Mouse (Mus musculus) testis, adult 2 months (tissue): ENCODE data around the gene Fuz. TPM values are rescaled to one million over a fixed set of nuclear protein-coding genes. Genes with fewer than 3 reads are reported as not detected.
A peak's percentile ranks its signal among the peaks of the same experiment; 100 is the strongest.

Experiments
- H3K27ac ChIP-seq: fragments of 200-500 bp; 2 replicates; pipeline ENCODE4 v1.5.1; 2012; ENCODE audit warnings: low read depth, low read length; ENCODE audit not compliant: control insufficient read depth, insufficient read depth
- H3K27me3 ChIP-seq: fragments of 200-500 bp; 2 replicates; pipeline ENCODE4 v1.6.1; 2012; ENCODE audit warnings: mild to moderate bottlenecking, low read length, moderate library complexity; ENCODE audit not compliant: control insufficient read depth, insufficient read depth
- H3K36me3 ChIP-seq: fragments of 200-500 bp; 2 replicates; pipeline ENCODE4 v1.6.1; 2012; ENCODE audit warnings: mild to moderate bottlenecking, low read length; ENCODE audit not compliant: control insufficient read depth, insufficient read depth
- H3K4me1 ChIP-seq: fragments of 200-500 bp; 2 replicates; pipeline ENCODE4 v1.6.1; 2012; ENCODE audit warnings: low read length; ENCODE audit not compliant: control insufficient read depth, insufficient read depth
- H3K4me3 ChIP-seq: fragments of 200-500 bp; 2 replicates; pipeline ENCODE4 v1.5.1; 2012; ENCODE audit warnings: low read depth, mild to moderate bottlenecking, low read length, moderate library complexity, mixed read lengths; ENCODE audit not compliant: control insufficient read depth
- CTCF ChIP-seq: fragments of 200-500 bp; IDR thresholded peaks from 2 replicates; pipeline ENCODE4 v1.5.1; 2012; ENCODE audit warnings: low read depth, mild to moderate bottlenecking, inconsistent platforms, low read length, moderate library complexity; ENCODE audit not compliant: control insufficient read depth, insufficient read depth, insufficient replicate concordance
- POLR2A ChIP-seq: fragments of 200-500 bp; IDR thresholded peaks from 2 replicates; pipeline ENCODE4 v1.6.1; 2012; ENCODE audit warnings: low read depth, mild to moderate bottlenecking, inconsistent platforms, low read length, moderate library complexity; ENCODE audit not compliant: control insufficient read depth
- polyA plus RNA-seq: library from polyadenylated mRNA; depleted of rRNA; stranded (reverse); fragments of >200 nt; gene quantifications from 2 replicates; pipeline ENCODE4 v1.2.3, GENCODE M21; 2012

Gene Fuz
- polyA plus RNA-seq, 1 experiment: 40.0 TPM

GRCm38 (mm10) chr7:44901230-44901722 lies 5.4 kb downstream of the Fuz start:
- peaks cover 22% of the 10 kb centered on the region for H3K4me1 ChIP-seq
- H3K36me3 ChIP-seq: no peaks in the 10 kb centered on the region; the same call in 1 of the 2 replicates
- H3K27ac ChIP-seq: 0 out of 2 replicates have a peak overlapping the region, but pooled peaks have one; percentile 12
- TF ChIP-seq POLR2A (no peak; the same call in 1 of the 2 replicates), CTCF (no peak)
- no peaks in the 10 kb centered on the region for H3K27me3 ChIP-seq
- H3K4me3 ChIP-seq: peak overlapping the region; percentile 53

GRCm38 (mm10) chr7:44905430-44905829 lies 9.6 kb downstream of the Fuz start:
- no peak overlapping the region for H3K4me3 ChIP-seq
- no peaks in the 10 kb centered on the region for H3K27me3 ChIP-seq
- no peak overlapping the region for H3K27ac ChIP-seq
- H3K36me3 ChIP-seq: no peaks in the 10 kb centered on the region; the same call in 1 of the 2 replicates
- peak; percentile 34; the same call in 1 of the 2 replicates for TF ChIP-seq POLR2A
- TF ChIP-seq CTCF: no peak
- peaks cover 3% of the 10 kb centered on the region; the same call in 1 of the 2 replicates for H3K4me1 ChIP-seq

GRCm38 (mm10) chr7:44908706-44909476 lies 13.0 kb downstream of the Fuz start:
- Histone ChIP-seq H3K4me3 (no peak overlapping the region), H3K4me1 (no peaks in the 10 kb centered on the region), H3K36me3 (no peaks in the 10 kb centered on the region; the same call in 1 of the 2 replicates), H3K27ac (no peak overlapping the region), H3K27me3 (no peaks in the 10 kb centered on the region)
- TF ChIP-seq POLR2A: no peak
- TF ChIP-seq CTCF: no peak

GRCm38 (mm10) chr7:44914396-44914795 lies 18.5 kb downstream of the Fuz start:
- no peaks in the 10 kb centered on the region for H3K36me3 ChIP-seq
- TF ChIP-seq POLR2A (no peak), CTCF (no peak)
- H3K4me3 ChIP-seq: no peak overlapping the region
- no peaks in the 10 kb centered on the region for H3K4me1 ChIP-seq
- H3K27me3 ChIP-seq: no peaks in the 10 kb centered on the region
- H3K27ac ChIP-seq: no peak overlapping the region

- H3K27me3 ChIP-seq: no peaks in the 10 kb centered on the region
- H3K4me1 ChIP-seq: no peaks in the 10 kb centered on the region
- no peak for TF ChIP-seq CTCF
- no peak for TF ChIP-seq POLR2A
- no peak overlapping the region for H3K4me3 ChIP-seq
- no peak overlapping the region for H3K27ac ChIP-seq
- H3K36me3 ChIP-seq: no peaks in the 10 kb centered on the region
These were observed 19.4 kb downstream of the Fuz start for GRCm38 (mm10) chr7:44915314-44915713.

GRCm38 (mm10) chr7:44916191-44916590 lies 20.3 kb downstream of the Fuz start:
- no peak overlapping the region for H3K4me3 ChIP-seq
- H3K27ac ChIP-seq: no peak overlapping the region
- H3K4me1 ChIP-seq: no peaks in the 10 kb centered on the region
- H3K36me3 ChIP-seq: no peaks in the 10 kb centered on the region
- TF ChIP-seq CTCF: no peak
- TF ChIP-seq POLR2A: no peak
- no peaks in the 10 kb centered on the region for H3K27me3 ChIP-seq

GRCm38 (mm10) chr7:44916881-44917280 lies 21.0 kb downstream of the Fuz start:
- H3K4me3 ChIP-seq: no peak overlapping the region
- H3K27me3 ChIP-seq: no peaks in the 10 kb centered on the region
- TF ChIP-seq POLR2A: no peak
- TF ChIP-seq CTCF: no peak
- H3K4me1 ChIP-seq: no peaks in the 10 kb centered on the region
- H3K27ac ChIP-seq: no peak overlapping the region
- no peaks in the 10 kb centered on the region for H3K36me3 ChIP-seq

- H3K27ac ChIP-seq: no peak overlapping the region
- TF ChIP-seq CTCF: no peak
- TF ChIP-seq POLR2A: no peak
- H3K4me3 ChIP-seq: no peak overlapping the region
- H3K36me3 ChIP-seq: no peaks in the 10 kb centered on the region; the same call in 1 of the 2 replicates
- H3K4me1 ChIP-seq: peaks cover 4% of the 10 kb centered on the region
- no peaks in the 10 kb centered on the region for H3K27me3 ChIP-seq
These were observed 22.3 kb downstream of the Fuz start for GRCm38 (mm10) chr7:44918219-44918618.
